Mouse (Mus musculus): ENCODE results near the gene Zfand4.

GRCm38 (mm10) chr6:116339088-116339487, 75.1 kb downstream of the Zfand4 start:
- TF ChIP-seq USF1 (IDR thresholded peaks at IDR 0.05; ENCODE audit: low read depth) (no peak), POLR2A (IDR thresholded peaks at IDR 0.05; ENCODE audit: insufficient read length, low read depth) (no peak), TCF12 (IDR thresholded peaks at IDR 0.05; ENCODE audit: insufficient read depth, poor library complexity, severe bottlenecking) (no peak), POLR2AphosphoS2 (IDR thresholded peaks at IDR 0.05; ENCODE audit: insufficient read length, low read depth) (no peak), SRF (IDR thresholded peaks at IDR 0.05; ENCODE audit: control insufficient read depth, insufficient read length, low read depth) (no peak), E2F4 (IDR thresholded peaks at IDR 0.05; ENCODE audit: insufficient read depth) (no peak), MYOD1 (IDR thresholded peaks at IDR 0.05; ENCODE audit: control insufficient read depth in 1 of 3, insufficient read length in 2 of 3, low read depth in 2 of 3) (no peak), MYOG (IDR thresholded peaks at IDR 0.05; ENCODE audit: control insufficient read depth in 1 of 3, insufficient read depth in 1 of 3, insufficient read length in 2 of 3, low read depth in 2 of 3) (no peak), MAX (IDR thresholded peaks at IDR 0.05; ENCODE audit: low read depth) (no peak), TCF3 (IDR thresholded peaks at IDR 0.05; ENCODE audit: insufficient read length, low read depth) (no peak)
